Mouse (Mus musculus) forebrain, embryonic 15.5 days (tissue): ENCODE data around the gene Ndufc1. TPM values are rescaled to one million over a fixed set of nuclear protein-coding genes. Genes with fewer than 3 reads are reported as not detected.
"Not testable (repeated sequence)": the region's sequence is repeated elsewhere in the genome, so short reads cannot be mapped to it uniquely, and the experiment has no call there.

Source experiments
- ATAC-seq: fragments of 200-750 bp; cut with Nextera tagmentation; replicated peaks from 2 replicates; pipeline ENCODE4 v1.8.0; 2017; ENCODE audit warnings: mild to moderate bottlenecking, moderate TSS enrichment, moderate library complexity
- H3K27ac ChIP-seq: fragments of 300-500 bp; sonication (generic); replicated peaks from 2 replicates; pipeline ENCODE4 v1.5.1; 2015; ENCODE audit warnings: mild to moderate bottlenecking, inconsistent platforms
- H3K27me3 ChIP-seq: fragments of 300-500 bp; sonication (generic); 2 replicates; pipeline ENCODE4 v1.6.1; 2015; ENCODE audit warnings: inconsistent platforms
- H3K36me3 ChIP-seq: fragments of 300-500 bp; sonication (generic); 2 replicates; pipeline ENCODE4 v1.6.1; 2015; ENCODE audit warnings: mild to moderate bottlenecking, inconsistent platforms
- H3K4me1 ChIP-seq: fragments of 300-500 bp; sonication (generic); 2 replicates; pipeline ENCODE4 v1.6.1; 2015; ENCODE audit warnings: inconsistent platforms
- H3K4me2 ChIP-seq: fragments of 300-500 bp; sonication (generic); replicated peaks from 2 replicates; pipeline ENCODE4 v1.6.1; 2015; ENCODE audit warnings: mild to moderate bottlenecking, inconsistent platforms
- H3K4me3 ChIP-seq: fragments of 300-500 bp; sonication (generic); 2 replicates; pipeline ENCODE4 v1.5.1; 2015; ENCODE audit warnings: mild to moderate bottlenecking, inconsistent platforms
- H3K9ac ChIP-seq: fragments of 300-500 bp; sonication (generic); replicated peaks from 2 replicates; pipeline ENCODE4 v1.6.1; 2015; ENCODE audit warnings: mild to moderate bottlenecking, inconsistent platforms
- H3K9me3 ChIP-seq: fragments of 300-500 bp; sonication (generic); 2 replicates; pipeline ENCODE4 v1.6.1; 2016; ENCODE audit warnings: inconsistent platforms
- WGBS: fragments of 180-500 bp; shearing (Covaris S2); methylation state at CpG from one replicate; pipeline ENCODE4 v1.1.7; 2015; ENCODE audit warnings: mixed read lengths; 5-methylcytosine and 5-hydroxymethylcytosine counted together
- polyA plus RNA-seq: library from polyadenylated mRNA; unstranded; fragments of >200 nt; fragmentation: Nextera tagmentation; extraction: Ambion mirVana; gene quantifications from 2 replicates; pipeline ENCODE4 v1.2.1, GENCODE M21; 2015

Gene Ndufc1
- 732 and 752 TPM in 2 replicates for polyA plus RNA-seq

DNA sequence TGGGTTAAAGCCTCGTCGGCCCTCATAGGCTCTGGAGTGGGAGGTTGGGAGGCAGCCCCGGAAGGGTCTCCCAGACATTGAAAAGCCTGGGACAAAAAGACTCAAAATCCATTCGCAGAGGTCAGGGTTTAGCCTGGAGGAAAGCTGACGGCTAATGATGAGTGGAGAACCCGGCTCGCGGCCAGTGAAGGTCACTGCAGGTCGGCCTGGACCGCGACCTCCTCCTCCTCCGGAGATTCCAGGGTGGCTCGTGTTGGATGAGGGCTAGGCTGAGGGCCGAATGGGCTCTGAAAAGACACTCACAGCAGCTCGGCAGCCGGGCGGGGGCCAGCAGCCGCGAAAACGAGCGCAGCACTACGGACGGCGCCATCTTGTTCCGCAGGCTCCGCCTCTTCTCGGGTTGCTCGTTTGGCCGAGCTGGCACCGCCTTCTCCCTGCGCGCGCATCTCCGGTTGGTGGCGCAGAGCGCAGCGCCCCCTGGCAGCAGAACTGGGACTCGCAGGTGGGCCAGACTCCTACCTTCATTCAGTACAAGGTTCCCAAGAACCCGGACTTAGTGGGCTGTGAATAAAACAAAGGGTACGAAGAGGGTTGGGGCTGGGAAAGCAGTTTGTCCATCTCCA, at the start of gene Ndufc1:
Gene Ndufc1 (minus strand): TSS at position 428 of the 623 bp plus-strand sequence.
- Histone ChIP-seq H3K9ac (peak within 1 kb of the TSS; percentile 85), H3K9me3 (no peaks in the 10 kb centered on the region), H3K27me3 (no peaks in the 10 kb centered on the region), H3K4me3 (peak within 1 kb of the TSS; percentile 65), H3K27ac (peak within 1 kb of the TSS; percentile 93), H3K36me3 (peaks cover 7% of the 10 kb centered on the region; the same call in 1 of the 2 replicates), H3K4me1 (peaks cover 13% of the 10 kb centered on the region), H3K4me2 (peak within 1 kb of the TSS; percentile 63)
- peak; percentile 92 for ATAC-seq
- under 1% methylated on average over 40 of the region's 40 CpGs for WGBS

DNA sequence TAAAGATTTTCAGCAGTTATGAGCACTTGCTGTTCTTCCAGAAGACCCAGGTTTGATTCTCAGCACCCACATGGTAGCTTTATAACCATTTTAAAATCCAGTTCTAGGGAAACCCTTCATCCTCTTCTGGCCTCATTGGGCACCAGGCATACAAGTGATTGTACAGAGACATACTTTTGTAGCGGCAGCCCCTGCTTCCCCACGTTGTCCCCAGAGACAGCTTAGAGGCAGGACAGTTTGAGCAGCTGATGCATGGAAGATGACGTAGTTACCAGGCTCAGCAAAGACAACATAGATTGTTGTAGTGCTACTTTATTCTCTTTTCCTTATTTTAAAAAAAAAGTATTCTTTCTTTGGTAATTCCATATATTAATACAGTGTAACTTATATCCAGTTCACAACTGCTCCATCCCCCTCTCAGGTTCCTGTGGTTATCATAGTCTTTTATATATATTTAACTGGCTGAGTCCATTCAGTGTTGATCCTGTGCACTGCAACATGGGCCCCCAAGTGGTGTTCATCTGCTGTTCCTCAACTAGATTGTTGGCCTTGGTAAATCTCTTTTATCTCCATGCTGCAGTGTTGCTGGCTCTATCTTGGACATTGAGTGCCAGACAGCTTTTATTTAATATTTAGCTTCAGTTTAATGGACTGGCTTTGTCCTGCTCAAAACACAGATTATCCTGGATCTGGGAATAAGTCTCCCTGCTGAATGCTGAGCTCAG, 26.2 kb upstream of the Ndufc1 start:
- Histone ChIP-seq H3K27ac (no peak overlapping the region), H3K36me3 (peaks cover 8% of the 10 kb centered on the region; the same call in 1 of the 2 replicates), H3K27me3 (no peaks in the 10 kb centered on the region), H3K4me1 (no peaks in the 10 kb centered on the region), H3K4me3 (no peak overlapping the region), H3K9ac (no peak overlapping the region), H3K9me3 (no peaks in the 10 kb centered on the region), H3K4me2 (no peak overlapping the region)
- no peak for ATAC-seq
- WGBS = 95% methylated on average over 3 of the region's 3 CpGs

DNA sequence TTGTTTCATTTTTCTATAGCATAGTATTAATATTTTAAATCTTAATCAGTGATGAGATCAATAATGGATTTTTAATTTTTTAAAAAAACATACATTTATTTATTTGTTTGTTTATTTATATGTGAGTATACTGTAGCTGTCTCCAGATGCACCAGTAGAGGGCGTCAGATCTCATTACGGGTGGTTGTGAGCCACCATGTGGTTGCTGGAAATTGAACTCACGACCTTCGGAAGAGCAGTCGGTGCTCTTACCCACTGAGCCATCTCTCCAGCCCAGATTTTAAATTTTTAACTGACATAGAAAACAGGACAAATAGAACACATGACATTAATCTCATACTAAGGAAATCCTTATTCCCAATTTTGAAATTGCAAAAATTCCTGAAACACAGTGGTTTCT, 25.6 kb upstream of the Ndufc1 start:
- WGBS = 89% methylated on average over 5 of the region's 5 CpGs
- not testable (repeated sequence) for H3K27me3 ChIP-seq, H3K4me3 ChIP-seq, H3K9me3 ChIP-seq, H3K4me2 ChIP-seq, H3K27ac ChIP-seq, ATAC-seq, H3K4me1 ChIP-seq, H3K9ac ChIP-seq, H3K36me3 ChIP-seq

- Histone ChIP-seq H3K4me2 (no peak overlapping the region), H3K27ac (no peak overlapping the region), H3K27me3 (no peaks in the 10 kb centered on the region), H3K4me3 (no peak overlapping the region), H3K9me3 (no peaks in the 10 kb centered on the region), H3K4me1 (peaks cover 4% of the 10 kb centered on the region; the same call in 1 of the 2 replicates), H3K36me3 (no peaks in the 10 kb centered on the region), H3K9ac (no peak overlapping the region)
- ATAC-seq = no peak
These were observed 16.6 kb upstream of the Ndufc1 start for GRCm38 (mm10) chr3:51425394-51425793.

DNA sequence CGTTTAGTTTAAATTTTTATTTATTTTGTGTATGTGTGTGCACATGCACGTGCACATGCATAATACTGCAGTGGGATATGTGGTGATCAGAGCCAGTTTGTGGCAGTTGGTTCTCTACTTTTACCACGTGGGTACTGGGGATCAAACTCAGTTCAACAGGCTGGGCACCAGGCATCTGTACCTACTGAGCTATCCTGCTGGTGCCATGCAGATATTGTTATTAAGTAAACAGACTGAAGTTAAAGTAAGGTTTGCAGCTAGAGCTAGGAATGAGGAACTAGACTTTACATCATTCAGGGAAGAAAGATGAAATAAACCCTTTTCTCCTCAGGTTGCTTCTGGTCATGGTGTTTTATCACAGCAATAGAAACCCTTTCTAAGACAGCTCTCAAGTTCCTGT, 13.1 kb upstream of the Ndufc1 start:
- Histone ChIP-seq H3K36me3 (no peaks in the 10 kb centered on the region), H3K27ac (no peak overlapping the region), H3K4me3 (no peak overlapping the region), H3K4me2 (no peak overlapping the region), H3K9me3 (no peaks in the 10 kb centered on the region), H3K4me1 (peaks cover 24% of the 10 kb centered on the region), H3K27me3 (no peaks in the 10 kb centered on the region), H3K9ac (no peak overlapping the region)
- 89% methylated on average over 3 of the region's 3 CpGs for WGBS
- no peak for ATAC-seq

DNA sequence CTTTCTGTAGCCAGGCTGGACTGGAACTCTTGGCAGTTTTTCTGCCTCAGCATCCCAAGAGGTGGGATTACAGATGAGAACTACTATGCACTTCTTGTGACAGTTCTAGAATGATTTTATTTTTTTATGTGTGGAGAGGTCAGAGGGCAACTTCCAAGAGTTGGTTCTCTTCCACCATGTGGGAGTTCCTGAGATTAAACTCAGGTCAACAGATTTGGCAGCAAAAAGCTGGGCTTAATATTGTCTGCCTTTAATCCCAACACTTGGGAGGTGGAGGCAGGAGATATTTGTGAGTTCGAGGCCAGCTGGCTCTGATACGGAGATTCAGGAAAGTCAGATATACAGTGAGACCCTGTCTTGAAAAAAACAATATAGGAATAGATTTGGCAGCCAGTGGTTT, 9.2 kb upstream of the Ndufc1 start:
- no peak overlapping the region for H3K27ac ChIP-seq
- peaks cover 35% of the 10 kb centered on the region for H3K4me1 ChIP-seq
- no peak for ATAC-seq
- no peak overlapping the region for H3K9ac ChIP-seq
- peak overlapping the region; percentile 75; the same call in 1 of the 2 replicates for H3K4me3 ChIP-seq
- WGBS = 75% methylated on average over 2 of the region's 2 CpGs
- no peaks in the 10 kb centered on the region for H3K27me3 ChIP-seq
- H3K4me2 ChIP-seq = peak overlapping the region; percentile 84
- H3K9me3 ChIP-seq = no peaks in the 10 kb centered on the region
- no peaks in the 10 kb centered on the region for H3K36me3 ChIP-seq

GRCm38 (mm10) chr3:51417485-51417884, 8.7 kb upstream of the Ndufc1 start:
- Histone ChIP-seq H3K27ac (no peak overlapping the region), H3K9me3 (no peaks in the 10 kb centered on the region), H3K4me1 (peaks cover 35% of the 10 kb centered on the region), H3K27me3 (no peaks in the 10 kb centered on the region), H3K4me2 (peak overlapping the region; percentile 84), H3K36me3 (no peaks in the 10 kb centered on the region), H3K4me3 (peak overlapping the region; percentile 75), H3K9ac (no peak overlapping the region)
- 48% methylated on average over 2 of the region's 2 CpGs for WGBS
- ATAC-seq = no peak

GRCm38 (mm10) chr3:51417135-51417458, 8.3 kb upstream of the Ndufc1 start:
- H3K4me1 ChIP-seq = peaks cover 35% of the 10 kb centered on the region
- peak overlapping the region; percentile 84 for H3K4me2 ChIP-seq
- ATAC-seq = no peak
- peak overlapping the region; percentile 77 for H3K9ac ChIP-seq
- H3K9me3 ChIP-seq = no peaks in the 10 kb centered on the region
- no peaks in the 10 kb centered on the region for H3K36me3 ChIP-seq
- no peaks in the 10 kb centered on the region for H3K27me3 ChIP-seq
- WGBS = 10% methylated on average over 8 of the region's 8 CpGs
- no peak overlapping the region; the same call in 1 of the 2 replicates for H3K27ac ChIP-seq
- peak overlapping the region; percentile 75 for H3K4me3 ChIP-seq

DNA sequence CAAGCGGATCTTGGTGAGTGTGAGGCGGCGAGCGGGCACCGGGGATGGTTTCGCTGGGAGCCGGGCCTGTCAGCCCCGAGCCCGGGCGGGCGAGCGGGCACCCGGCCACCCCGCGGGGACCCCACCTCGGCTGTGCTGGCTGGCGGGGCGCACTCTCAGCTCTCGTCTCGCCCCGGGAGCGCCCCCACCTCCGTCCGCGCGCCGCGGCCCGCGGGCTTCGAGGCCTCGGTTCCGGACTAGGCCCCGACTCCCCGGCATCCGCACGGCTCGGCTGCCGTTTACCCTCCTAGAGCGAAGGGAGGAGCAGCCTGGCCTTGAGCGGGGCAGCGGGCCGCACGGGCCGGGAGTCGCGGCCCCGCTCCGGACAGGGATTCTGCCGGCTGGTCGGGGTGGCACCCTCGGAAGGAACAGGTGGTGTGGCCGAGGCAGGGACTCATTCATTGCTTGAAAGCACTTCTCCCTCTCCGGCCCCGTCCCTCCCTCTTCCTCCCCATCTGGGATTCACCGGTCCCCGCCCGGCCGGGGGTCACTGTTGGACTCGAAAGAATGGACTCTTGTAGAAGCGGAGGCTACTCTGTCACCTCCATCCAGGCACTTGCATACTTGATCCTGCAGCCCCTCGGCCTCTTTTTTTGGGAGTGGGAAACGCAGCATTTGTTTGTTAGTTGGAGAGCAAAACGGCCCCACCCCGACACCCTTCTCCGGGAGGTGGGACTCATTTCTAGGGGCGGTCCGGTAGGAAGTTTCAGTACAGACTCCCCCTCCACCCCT, 7.8 kb upstream of the Ndufc1 start:
- peak; percentile 62 for ATAC-seq
- WGBS = under 1% methylated on average over 58 of the region's 68 CpGs
- peak overlapping the region; percentile 75 for H3K4me3 ChIP-seq

DNA sequence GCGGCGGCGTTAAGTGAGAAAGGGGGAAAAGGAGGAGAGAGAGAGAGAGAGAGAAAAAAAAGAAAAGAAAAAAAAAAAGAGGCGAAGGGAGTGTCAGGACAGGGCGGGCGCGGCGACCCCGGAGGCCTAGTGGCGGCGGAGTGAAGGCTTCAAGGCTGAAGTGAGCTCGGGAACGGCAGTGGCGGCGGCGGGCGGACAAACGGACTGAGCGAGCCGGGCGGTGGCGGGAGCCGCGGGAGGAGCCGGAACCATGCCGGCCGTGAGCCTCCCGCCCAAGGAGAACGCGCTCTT, 7.2 kb upstream of the Ndufc1 start:
- Histone ChIP-seq H3K4me3 (peak overlapping the region; percentile 75), H3K4me2 (peak overlapping the region; percentile 84), H3K4me1 (peaks cover 33% of the 10 kb centered on the region), H3K36me3 (no peaks in the 10 kb centered on the region), H3K27ac (peak overlapping the region; percentile 91), H3K27me3 (no peaks in the 10 kb centered on the region), H3K9me3 (no peaks in the 10 kb centered on the region), H3K9ac (peak overlapping the region; percentile 77)
- peak; percentile 68 for ATAC-seq
- WGBS = 0% methylated on average over 27 of the region's 30 CpGs

More for the DNA sequence above, 7.8 kb upstream of the Ndufc1 start:
- no peaks in the 10 kb centered on the region for H3K9me3 ChIP-seq
- H3K27me3 ChIP-seq = no peaks in the 10 kb centered on the region
- H3K36me3 ChIP-seq = no peaks in the 10 kb centered on the region
- peaks cover 35% of the 10 kb centered on the region for H3K4me1 ChIP-seq
- H3K9ac ChIP-seq = peak overlapping the region; percentile 77
- H3K4me2 ChIP-seq = peak overlapping the region; percentile 84
- H3K27ac ChIP-seq = peak overlapping the region; percentile 91

- Histone ChIP-seq H3K36me3 (no peaks in the 10 kb centered on the region), H3K4me1 (peaks cover 31% of the 10 kb centered on the region), H3K27ac (peak within 1 kb of the TSS; percentile 91), H3K4me2 (peak within 1 kb of the TSS; percentile 84), H3K27me3 (no peaks in the 10 kb centered on the region), H3K9ac (peak within 1 kb of the TSS; percentile 77), H3K4me3 (peak within 1 kb of the TSS; percentile 75), H3K9me3 (no peaks in the 10 kb centered on the region)
- 5% methylated on average over 43 of the region's 43 CpGs for WGBS
- peak; percentile 94 for ATAC-seq
These were observed 6.6 kb upstream of the Ndufc1 start, which contains the start of gene Naa15 for GRCm38 (mm10) chr3:51415098-51416072. Naa15 (plus strand) TSS chr3:51415148.
